Mouse (Mus musculus): ENCODE data around the gene Txndc9.

DNA sequence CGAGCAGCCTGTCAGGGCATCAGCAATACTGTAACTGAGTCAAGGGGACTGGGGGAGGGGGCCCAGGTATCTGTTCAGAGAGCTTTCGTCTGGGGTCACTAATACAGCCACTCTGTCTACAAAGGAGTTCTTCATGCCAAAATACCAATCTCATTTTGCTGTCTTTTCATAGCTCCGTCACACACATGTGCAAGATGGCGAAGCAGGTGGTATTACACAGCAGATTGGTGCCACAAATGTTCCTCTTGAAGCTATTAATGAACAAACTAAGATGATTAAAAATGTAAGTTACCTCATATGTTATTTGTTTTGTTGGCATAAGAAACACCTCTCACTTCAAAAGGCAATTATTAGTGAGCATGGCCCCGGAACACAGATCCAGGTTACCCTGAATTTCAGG, 39.7 kb upstream of the Txndc9 start:
- no peak for TF ChIP-seq CTCF (IDR thresholded peaks at IDR 0.05; ENCODE audit: insufficient read depth, low read length)
- no peak for TF ChIP-seq POLR2A (IDR thresholded peaks at IDR 0.05; ENCODE audit: borderline replicate concordance, extremely low read depth, low read depth, low read length)
